Mouse (Mus musculus): ENCODE data around the gene Pctp.

- TF ChIP-seq CTCF (IDR thresholded peaks at IDR 0.05; ENCODE audit: low read depth, low read length) = no peak
- TF ChIP-seq TAL1 (conservative IDR thresholded peaks at IDR 0.05; ENCODE audit: low read depth, low read length) = no peak
- TF ChIP-seq GATA1 (IDR thresholded peaks at IDR 0.05; ENCODE audit: borderline replicate concordance, low read length) = no peak
- TF ChIP-seq POLR2AphosphoS5 (IDR thresholded peaks at IDR 0.05; ENCODE audit: insufficient replicate concordance, low read depth, low read length) = no peak
- no peak for TF ChIP-seq GATA2 (IDR thresholded peaks at IDR 0.05; ENCODE audit: borderline replicate concordance, low read depth, low read length)
Measured at GRCm38 (mm10) chr11:90046211-90046610, 43.5 kb upstream of the Pctp start.

All from G1E (cell line).